Mouse (Mus musculus) megakaryocyte progenitor cell, adult 5-6 weeks (primary cell): ENCODE data around the gene Cacul1. TPM values are rescaled to one million over a fixed set of nuclear protein-coding genes. Genes with fewer than 3 reads are reported as not detected.
A peak's percentile ranks its signal among the peaks of the same experiment; 100 is the strongest.

Experiments used
- ATAC-seq: replicated peaks from 2 replicates; pipeline ENCODE4 v1.8.0; 2016; ENCODE audit warnings: mild to moderate bottlenecking, moderate TSS enrichment, inconsistent platforms; ENCODE audit not compliant: poor library complexity
- total RNA-seq, 2 experiments: library from RNA; stranded (forward) in 1 of 2; stranded (reverse) in 1 of 2; fragments of 157-497, 149-512 nt in 1 of 2; fragments of 200-1000 nt in 1 of 2; gene quantifications; 2 replicates each; pipeline versions ENCODE4 v1.2.3 to v1.2.4; 2015 to 2017

The Cacul1 gene
- total RNA-seq, 2 experiments from 2014 or later, result 30.1 to 33.4 TPM

DNA sequence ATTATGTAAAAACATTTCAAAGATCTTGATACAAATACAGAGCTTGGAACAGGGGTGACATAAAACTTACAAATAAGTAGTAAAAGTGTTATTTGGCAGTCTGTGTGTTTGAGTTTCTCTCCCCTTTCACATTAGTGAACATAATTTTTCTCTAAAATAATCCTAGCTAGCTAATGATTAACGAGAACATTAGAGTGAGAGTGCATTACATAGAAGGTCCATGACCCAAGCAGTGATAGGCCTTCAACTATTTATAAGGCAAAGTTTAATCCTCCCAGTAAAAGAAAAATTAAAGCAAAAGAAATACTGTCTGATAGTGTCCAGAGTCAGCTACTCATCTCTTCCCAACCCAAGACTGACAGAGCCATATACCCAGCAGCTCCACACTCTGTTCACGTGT is 48.9 kb downstream of the Cacul1 start:
- no peak for ATAC-seq

DNA sequence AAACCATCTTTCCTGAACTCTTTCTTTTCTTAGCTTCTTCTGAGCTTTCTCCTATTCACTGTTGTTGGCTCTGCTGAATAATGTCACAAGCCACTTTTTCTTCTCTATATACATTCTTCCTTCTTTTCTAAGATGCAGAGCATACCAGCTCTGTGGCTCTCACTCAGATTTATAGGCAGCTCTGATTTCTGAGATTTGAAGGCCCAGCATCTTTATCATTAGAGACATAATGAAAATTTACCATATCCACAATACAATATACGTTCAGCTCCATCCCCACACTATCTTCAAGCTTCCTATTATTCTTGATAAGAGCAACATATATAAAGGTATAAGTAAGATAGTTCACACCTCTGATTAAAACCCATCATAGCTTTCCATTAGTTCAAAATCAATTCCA is 50.7 kb downstream of the Cacul1 start:
- no peak for ATAC-seq

DNA sequence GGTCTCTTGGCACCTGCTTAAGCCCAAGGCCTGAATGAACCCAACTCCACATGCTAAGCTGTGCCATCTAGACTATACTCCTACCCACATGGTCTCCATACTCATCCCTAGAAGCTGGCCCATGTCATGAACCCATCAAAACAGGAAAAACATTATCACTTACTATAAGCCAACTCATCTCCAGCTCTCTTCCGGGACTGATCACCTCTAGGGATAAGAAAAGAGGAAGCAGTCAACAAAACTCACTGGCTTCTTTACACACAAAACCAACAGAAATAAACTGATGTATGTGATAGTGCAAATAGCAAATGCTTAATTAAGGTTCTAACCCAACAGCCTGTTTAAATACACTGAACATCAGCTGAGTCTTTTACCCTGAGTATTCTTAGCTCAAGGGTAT is 51.5 kb downstream of the Cacul1 start:
- ATAC-seq, result no peak

DNA sequence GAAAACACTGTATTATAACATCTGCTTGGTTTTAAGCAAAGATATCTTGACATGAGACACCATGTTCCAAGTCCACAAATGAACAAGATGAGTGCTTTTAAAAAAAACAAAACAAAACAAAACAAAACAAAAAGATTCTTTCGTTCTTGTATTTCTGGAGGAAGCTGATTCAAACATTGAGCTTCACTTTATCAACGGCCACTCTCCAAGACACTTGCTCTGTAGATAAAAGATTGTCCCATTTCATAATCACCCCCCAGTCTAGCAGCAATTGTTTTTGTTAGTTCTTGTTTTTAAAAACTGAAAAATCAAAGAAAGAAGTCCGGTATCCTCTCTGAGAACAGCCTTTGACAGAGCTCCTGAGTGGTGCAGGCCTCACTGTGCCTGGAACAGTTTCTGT is 52.2 kb downstream of the Cacul1 start:
- ATAC-seq, result no peak

DNA sequence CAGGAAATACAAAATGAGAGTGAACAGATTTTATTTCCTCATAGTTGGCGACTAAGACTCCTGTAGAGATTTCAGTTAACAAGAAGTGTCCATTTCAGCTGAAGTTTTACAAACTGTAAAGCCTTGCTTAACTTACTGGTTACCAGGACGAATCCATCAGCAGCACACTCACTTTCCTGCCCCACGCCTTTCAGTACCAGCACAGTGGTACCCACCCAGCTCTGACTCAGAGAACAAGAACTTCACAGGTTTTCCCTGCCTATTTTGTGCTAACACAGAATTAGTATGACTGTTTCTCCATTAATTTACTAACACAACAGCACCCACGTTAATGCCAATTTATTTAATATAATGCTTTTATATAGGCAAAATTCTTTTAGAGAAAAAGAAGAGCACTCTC is 53.9 kb downstream of the Cacul1 start:
- ATAC-seq, result no peak

DNA sequence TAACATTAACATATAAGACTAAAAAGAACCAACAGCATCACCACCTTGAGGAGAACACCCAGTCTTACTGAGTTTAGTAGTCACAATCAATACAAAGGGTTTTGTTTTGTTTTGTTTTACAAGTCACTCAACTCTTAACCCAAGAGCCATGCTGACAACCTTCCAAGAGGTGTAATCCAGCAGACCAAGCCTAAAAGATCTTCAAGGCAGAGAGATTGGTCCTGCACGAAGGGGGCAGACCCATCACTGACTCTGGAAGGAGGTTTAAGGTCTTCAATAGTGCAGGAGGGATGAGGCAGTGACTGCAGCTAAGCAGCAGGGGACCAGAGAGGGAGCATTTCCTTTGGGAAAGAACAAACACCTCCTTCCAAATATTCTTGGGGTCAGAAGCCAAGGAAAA is 55.7 kb downstream of the Cacul1 start:
- no peak for ATAC-seq

DNA sequence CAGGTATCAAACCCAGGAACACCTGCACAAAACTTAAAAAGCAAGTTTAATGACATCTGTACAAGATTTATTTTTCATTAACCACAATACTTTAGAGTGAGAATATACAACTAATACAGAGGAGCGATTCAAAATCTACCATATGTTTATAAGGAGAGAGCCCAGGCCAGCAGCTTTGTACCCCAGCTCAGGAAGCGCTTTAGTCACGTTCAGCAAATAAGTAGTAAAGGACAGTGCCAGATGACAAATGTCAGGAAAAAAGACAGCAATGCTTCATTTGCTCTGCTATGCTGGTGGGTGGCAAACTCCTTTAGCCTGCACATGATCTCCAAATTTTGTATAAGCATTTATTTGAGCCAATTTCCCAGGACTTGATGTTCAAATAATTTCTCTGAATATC is 56.1 kb downstream of the Cacul1 start:
- no peak for ATAC-seq

DNA sequence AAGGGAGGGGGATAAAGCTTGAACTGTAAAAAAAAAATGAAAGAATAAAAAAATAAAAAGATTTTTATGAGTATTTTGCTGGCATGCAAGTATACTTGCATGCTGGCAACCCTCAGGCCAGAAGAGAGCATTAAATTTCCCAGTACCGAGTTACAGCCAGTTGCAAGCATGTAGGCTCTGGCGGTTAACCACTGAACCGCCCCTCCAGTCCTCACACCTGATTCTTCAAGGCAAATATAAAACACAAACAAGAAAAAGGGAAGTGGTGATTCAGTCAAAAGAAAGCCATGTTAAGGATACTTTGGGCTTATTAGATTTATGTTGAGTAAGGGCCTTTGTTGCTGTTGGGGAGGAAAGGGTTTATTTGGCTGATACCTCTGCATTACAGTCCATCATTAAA is 60.7 kb downstream of the Cacul1 start:
- peak; percentile 57 for ATAC-seq

DNA sequence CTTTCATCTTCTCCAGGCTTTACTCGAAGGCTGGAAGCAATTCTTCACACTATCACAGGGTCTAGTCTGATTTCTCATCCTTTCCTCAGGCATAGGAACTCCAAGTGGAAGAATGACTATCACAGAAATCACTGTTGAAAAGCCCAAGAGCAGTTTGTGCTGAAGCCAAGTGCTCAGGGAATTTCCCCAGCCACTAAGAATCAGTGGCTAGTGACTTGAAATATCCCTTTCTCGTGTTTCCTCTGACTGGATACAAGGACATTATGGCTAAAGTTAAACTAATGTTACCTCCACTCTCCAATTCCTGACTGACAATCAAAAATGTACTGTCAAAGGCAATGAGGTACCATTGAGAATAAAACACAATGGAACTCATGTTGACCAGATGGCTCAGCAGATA is 65.8 kb downstream of the Cacul1 start:
- ATAC-seq, result no peak

DNA sequence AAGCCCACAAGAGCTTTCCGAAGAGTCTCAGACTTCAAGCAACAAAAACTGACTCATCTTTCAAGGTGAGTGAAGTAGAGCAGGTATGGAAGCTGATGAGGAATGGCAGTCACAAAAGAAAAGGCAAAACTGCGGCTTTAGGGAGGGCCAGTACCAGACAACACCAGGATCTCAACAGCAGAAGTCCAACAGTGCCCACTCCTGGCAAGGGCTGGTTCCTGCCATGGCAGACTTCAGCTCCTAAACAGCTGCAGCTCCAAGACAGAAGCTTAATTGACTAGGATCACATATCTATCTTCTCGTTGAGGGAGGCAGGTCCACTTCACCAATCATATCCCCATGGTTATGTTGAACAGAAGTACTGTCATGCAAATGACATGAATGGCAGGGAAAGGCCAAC is 67.4 kb downstream of the Cacul1 start:
- no peak for ATAC-seq

DNA sequence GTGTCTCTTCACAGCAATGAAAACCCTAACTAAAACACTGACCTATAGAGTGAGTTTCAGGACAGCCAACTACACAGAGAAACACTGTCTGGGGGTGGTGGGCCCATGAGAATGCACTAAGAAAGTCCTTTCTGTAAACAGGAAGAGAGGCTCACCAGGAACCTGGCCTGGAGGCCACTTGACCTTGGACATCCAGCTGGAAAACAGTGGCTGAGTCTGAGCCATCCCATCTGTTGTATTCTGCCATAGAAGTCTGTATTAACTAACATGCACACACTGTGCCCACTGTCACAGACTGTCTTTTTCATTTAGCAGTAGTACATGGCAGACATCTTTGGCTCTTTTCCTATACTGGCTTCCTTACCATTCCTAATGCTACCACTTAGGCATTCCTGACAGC is 80.6 kb downstream of the Cacul1 start:
- ATAC-seq, result no peak

DNA sequence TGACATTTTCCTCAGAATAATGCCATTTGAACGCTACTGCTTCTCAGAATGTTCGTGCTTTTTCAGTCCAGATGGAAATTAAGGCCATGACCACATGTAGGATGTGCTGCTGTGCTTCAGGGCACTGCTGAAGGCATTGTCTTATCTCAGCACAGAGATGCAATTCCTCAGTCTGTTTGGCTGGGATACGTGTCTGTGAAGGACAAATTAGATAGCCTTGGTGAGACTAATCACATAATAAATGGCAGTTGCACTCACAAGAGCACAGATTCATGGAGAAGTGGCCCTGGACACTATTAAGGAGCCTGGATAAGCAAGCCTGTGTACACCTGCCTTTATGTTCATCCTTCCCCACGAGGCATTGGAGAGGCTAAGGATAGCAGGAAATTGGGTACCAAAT is 83.7 kb downstream of the Cacul1 start:
- no peak for ATAC-seq

DNA sequence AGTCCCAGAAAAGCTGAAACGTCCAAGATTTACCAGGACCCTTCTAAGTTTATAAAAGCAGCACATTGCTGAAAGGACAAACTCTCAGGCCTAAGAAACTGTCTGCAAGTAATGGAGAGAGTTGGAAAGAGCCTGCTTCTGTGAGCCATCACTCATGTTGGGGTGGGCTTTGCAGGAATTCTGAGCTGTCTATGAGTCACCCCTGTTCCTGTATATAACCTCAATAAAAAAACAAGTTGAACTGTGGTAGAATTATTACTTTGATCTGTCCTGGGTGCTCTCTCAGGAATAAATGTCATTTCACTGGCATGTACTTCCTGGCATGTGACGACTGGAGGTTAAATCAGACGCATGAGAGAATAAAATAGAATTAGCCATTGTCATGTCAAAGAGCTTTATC is 85.1 kb downstream of the Cacul1 start:
- no peak for ATAC-seq

DNA sequence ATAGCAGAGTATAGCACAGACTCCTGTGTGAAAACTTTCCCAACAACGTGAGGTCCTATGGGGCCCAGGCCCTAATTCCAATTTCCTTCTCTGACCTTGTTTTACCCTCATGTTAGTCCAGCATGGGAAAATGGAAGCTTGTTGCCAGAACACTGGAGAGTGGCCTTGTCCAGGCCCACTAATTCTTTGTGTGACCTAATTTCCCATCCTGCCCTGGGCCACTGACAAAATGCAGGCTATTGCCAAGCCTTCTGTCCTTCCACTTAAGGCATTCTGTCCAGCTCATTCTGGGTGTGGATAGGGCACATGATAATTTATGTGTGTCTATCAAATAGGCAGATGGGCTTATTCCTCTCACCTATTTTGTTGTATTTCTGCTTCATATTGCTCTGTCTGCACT is 91.3 kb downstream of the Cacul1 start:
- no peak for ATAC-seq

DNA sequence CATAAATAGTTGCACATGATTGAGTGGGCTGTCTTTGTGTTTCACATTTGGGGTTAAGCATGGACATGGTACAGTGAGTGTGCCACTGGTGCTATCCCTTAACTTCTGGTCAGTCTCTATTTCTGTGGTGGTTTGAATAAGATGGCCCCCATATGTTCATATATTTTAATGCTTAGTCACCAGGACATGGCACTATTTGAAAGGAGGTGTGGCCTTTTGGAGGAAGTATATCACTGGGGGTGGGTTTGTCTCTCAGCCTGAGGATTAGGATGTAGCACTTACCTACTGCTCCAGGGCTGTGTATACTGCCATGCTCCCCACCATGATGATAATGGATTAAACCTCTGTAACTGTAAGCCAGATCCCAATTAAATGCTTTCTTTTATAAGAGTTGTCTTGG is 95.6 kb downstream of the Cacul1 start:
- ATAC-seq, result no peak

DNA sequence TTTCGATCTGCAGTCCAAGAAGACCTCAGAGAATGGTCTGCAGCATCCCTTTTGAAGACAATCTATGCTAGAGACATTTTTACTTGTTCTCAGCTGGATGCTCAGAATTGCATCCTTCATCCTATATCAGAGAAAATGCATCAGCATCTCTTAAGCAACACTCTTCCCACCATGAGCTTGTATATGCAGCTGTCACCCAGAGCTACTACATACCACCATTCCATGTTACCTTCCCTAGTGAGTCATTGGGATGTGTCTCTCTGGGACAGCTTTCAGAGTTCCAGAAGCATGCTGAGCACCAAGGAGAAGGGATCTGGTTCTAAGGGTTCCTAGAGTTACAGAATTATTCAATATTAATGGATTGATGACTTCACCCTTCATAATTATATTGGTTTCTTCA is 102.0 kb downstream of the Cacul1 start:
- no peak for ATAC-seq

DNA sequence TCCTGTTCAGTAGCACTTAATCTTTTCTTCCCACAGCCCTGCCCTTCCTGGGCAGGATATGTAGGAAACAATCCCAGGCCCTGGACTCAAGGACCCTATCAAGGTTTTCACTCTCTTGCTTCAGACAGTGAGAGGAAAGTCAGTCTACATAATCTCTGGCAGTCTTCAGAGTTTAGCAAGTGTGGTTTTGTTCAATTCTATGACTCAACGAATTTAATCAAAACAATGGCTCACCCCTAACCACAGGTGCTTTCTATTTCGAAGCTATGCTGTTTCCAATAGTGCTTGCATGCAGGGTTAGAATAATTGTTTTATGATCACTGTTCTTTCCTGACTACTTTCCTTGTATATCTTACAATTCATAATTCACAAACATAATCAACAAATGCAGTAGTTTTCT is 103.0 kb downstream of the Cacul1 start:
- ATAC-seq, result no peak

Other genes starting within 250 kb of the Cacul1 start
- not detected in 2 replicates for gene Prlhr, start 112.7 kb downstream of the Cacul1 start, total RNA-seq (2015)
- not detected in 2 replicates for gene Prlhr, start 112.7 kb downstream of the Cacul1 start, total RNA-seq (2017)
- 1.7 and 2.0 TPM in 2 replicates for gene Nanos1, start 175.0 kb upstream of the Cacul1 start, total RNA-seq (2015)
- gene Nanos1, start 175.0 kb upstream of the Cacul1 start, total RNA-seq (2017), result 0.62 and 0.74 TPM in 2 replicates
- gene Eif3a, start 209.6 kb upstream of the Cacul1 start, total RNA-seq (2015), result 277 and 314 TPM in 2 replicates
- gene Eif3a, start 209.6 kb upstream of the Cacul1 start, total RNA-seq (2017), result 313 and 434 TPM in 2 replicates
- gene Fam45a, start 230.6 kb upstream of the Cacul1 start, total RNA-seq (2015), result 28.8 and 33.5 TPM in 2 replicates
- gene Fam45a, start 230.6 kb upstream of the Cacul1 start, total RNA-seq (2017), result 18.3 and 25.1 TPM in 2 replicates